Mouse (Mus musculus): Measurements from ENCODE around the gene Dact2. TPM values are rescaled to one million over a fixed set of nuclear protein-coding genes. Genes with fewer than 3 reads are reported as not detected.

The Dact2 gene
- 3.5 and 3.9 TPM in 2 replicates for polyA plus RNA-seq (2015; fragmentation: Nextera tagmentation; extraction: Ambion mirVana)

DNA sequence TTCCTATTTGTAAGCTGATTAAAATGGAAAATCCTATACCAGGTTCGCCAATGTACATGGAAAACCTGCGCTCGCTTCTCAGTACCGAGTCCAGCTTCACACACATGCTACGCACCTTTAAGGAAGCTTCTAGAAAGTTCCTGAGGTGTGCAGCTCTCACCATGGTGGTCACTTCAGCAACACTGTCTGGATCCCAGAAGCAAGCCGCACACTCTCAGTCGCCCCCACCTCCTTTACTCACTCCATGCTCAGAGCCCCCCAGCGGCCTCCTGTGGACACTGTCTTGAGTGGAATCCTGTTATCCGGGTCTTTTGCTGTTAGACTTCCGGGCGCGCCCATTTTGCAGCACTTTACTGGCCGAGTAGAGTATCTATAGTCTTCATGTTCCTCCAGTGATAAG lies at the start of gene Dact2:
TSS of gene Dact2 (minus strand) at position 244 of the 400 bp plus-strand sequence.
- Histone ChIP-seq H3K4me1 (peaks cover 33% of the 10 kb centered on the region), H3K36me3 (no peaks in the 10 kb centered on the region), H3K9ac (peak within 1 kb of the TSS; percentile 42), H3K4me2 (replicated peaks) (peak within 1 kb of the TSS; percentile 96), H3K4me3 (replicated peaks) (peak within 1 kb of the TSS; percentile 60), H3K27me3 (peaks cover 47% of the 10 kb centered on the region), H3K9me3 (replicated peaks) (no peaks in the 10 kb centered on the region), H3K27ac (replicated peaks) (peak within 1 kb of the TSS; percentile 25; the same call in 1 of the 2 replicates)
- no peak for ATAC-seq (ENCODE audit: insufficient number of reproducible peaks, low FRiP score, low TSS enrichment, low read depth)
- WGBS: 38% methylated on average over 13 of the region's 13 CpGs

DNA sequence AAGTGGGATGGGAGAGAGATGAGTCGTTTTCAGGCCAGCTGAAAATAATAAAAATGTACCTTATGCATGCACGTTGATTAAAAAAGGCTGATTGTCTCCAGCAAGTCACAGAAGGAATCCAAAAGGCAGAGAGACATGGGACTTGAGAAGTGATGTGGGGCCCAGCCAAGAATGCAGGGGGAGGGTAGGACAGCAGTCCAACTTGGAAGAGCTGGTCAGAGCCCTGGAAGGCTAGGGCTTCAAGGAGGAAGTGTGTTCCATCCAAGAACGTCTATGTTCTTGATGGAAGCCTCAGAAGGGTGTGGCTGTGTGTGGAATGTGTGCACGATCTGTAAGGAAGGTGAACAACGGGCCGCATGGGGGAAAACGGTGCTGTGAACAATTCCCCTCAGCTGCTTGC lies 48.4 kb upstream of the Dact2 start:
- peaks cover 14% of the 10 kb centered on the region; the same call in 1 of the 2 replicates for H3K4me1 ChIP-seq
- no peak overlapping the region for H3K4me2 ChIP-seq (replicated peaks)
- no peaks in the 10 kb centered on the region for H3K9me3 ChIP-seq (replicated peaks)
- H3K36me3 ChIP-seq: no peaks in the 10 kb centered on the region
- no peak overlapping the region for H3K9ac ChIP-seq
- 32% methylated on average over 7 of the region's 7 CpGs for WGBS
- no peak for ATAC-seq (ENCODE audit: insufficient number of reproducible peaks, low FRiP score, low TSS enrichment, low read depth)
- H3K27ac ChIP-seq (replicated peaks): no peak overlapping the region
- H3K27me3 ChIP-seq: 0 out of 2 replicates have a peak, but pooled peaks cover 3% of the 10 kb centered on the region
- H3K4me3 ChIP-seq (replicated peaks): no peak overlapping the region

GRCm38 (mm10) chr17:14250401-14250800 lies 46.3 kb upstream of the Dact2 start:
- 47% methylated on average over 8 of the region's 8 CpGs for WGBS
- no peaks in the 10 kb centered on the region for H3K36me3 ChIP-seq
- H3K4me3 ChIP-seq (replicated peaks): no peak overlapping the region
- ATAC-seq (ENCODE audit: insufficient number of reproducible peaks, low FRiP score, low TSS enrichment, low read depth): no peak
- no peak overlapping the region for H3K9ac ChIP-seq
- H3K4me1 ChIP-seq: peaks cover 14% of the 10 kb centered on the region; the same call in 1 of the 2 replicates
- H3K4me2 ChIP-seq (replicated peaks): no peak overlapping the region
- no peaks in the 10 kb centered on the region for H3K9me3 ChIP-seq (replicated peaks)
- H3K27me3 ChIP-seq: 0 out of 2 replicates have a peak, but pooled peaks cover 3% of the 10 kb centered on the region
- H3K27ac ChIP-seq (replicated peaks): no peak overlapping the region

DNA sequence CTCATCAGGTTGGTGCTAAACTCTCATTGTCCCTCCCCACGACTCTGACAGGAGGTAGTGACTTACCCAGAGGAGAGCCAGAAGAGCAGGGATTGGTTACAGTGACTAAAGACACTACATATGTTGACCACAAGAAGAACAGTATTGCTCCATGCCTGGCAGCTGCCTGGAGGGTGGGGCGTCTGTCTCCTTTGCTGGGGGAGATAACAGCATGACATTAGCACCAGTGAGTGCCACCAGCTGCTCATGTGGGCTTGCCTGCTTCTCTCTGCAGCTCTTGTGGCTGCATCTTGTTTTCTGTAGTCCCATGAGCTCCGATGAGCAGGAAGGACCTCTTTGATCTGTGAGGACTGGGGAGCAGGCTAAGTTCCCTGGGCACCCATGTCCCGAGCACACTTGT lies 45.5 kb upstream of the Dact2 start:
- Histone ChIP-seq H3K9me3 (replicated peaks) (no peaks in the 10 kb centered on the region), H3K9ac (no peak overlapping the region), H3K27me3 (0 out of 2 replicates have a peak, but pooled peaks cover 3% of the 10 kb centered on the region), H3K36me3 (no peaks in the 10 kb centered on the region), H3K4me2 (replicated peaks) (no peak overlapping the region), H3K4me1 (peaks cover 17% of the 10 kb centered on the region), H3K4me3 (replicated peaks) (no peak overlapping the region), H3K27ac (replicated peaks) (no peak overlapping the region)
- ATAC-seq (ENCODE audit: insufficient number of reproducible peaks, low FRiP score, low TSS enrichment, low read depth): no peak
- WGBS: 65% methylated on average over 4 of the region's 4 CpGs

GRCm38 (mm10) chr17:14247931-14248330 lies 43.8 kb upstream of the Dact2 start:
- H3K27ac ChIP-seq (replicated peaks): no peak overlapping the region
- no peaks in the 10 kb centered on the region for H3K9me3 ChIP-seq (replicated peaks)

DNA sequence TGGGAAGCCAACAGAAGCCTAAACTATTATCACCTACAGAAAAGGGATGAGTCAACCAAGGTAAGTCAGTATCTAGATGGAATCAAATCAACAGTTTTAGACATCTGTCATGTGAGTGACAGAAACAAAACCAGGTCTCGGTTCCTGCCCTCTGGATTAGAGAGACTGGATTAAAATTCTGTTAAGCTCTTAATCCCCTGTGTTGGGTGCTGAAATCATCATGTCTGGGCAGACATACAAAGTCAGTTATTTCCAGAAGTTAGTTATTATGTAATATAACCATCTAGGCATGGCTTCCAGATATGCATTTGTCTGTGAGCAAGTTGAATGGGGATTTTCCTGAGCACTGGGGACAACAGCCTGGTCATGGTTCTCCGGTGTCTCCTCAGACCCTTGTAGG lies 42.2 kb upstream of the Dact2 start:
- 83% methylated on average over 2 of the region's 2 CpGs for WGBS
- Histone ChIP-seq H3K9ac (no peak overlapping the region), H3K4me2 (replicated peaks) (no peak overlapping the region), H3K27ac (replicated peaks) (no peak overlapping the region), H3K4me1 (peaks cover 15% of the 10 kb centered on the region), H3K4me3 (replicated peaks) (no peak overlapping the region), H3K27me3 (no peaks in the 10 kb centered on the region), H3K36me3 (no peaks in the 10 kb centered on the region), H3K9me3 (replicated peaks) (no peaks in the 10 kb centered on the region)
- no peak for ATAC-seq (ENCODE audit: insufficient number of reproducible peaks, low FRiP score, low TSS enrichment, low read depth)

More at GRCm38 (mm10) chr17:14247931-14248330, 43.8 kb upstream of the Dact2 start:
- H3K4me2 ChIP-seq (replicated peaks): no peak overlapping the region
- H3K36me3 ChIP-seq: no peaks in the 10 kb centered on the region
- H3K4me1 ChIP-seq: peaks cover 20% of the 10 kb centered on the region
- no peak for ATAC-seq (ENCODE audit: insufficient number of reproducible peaks, low FRiP score, low TSS enrichment, low read depth)
- H3K4me3 ChIP-seq (replicated peaks): no peak overlapping the region
- H3K27me3 ChIP-seq: no peaks in the 10 kb centered on the region
- no peak overlapping the region for H3K9ac ChIP-seq
- 82% methylated on average over 8 of the region's 8 CpGs for WGBS

DNA sequence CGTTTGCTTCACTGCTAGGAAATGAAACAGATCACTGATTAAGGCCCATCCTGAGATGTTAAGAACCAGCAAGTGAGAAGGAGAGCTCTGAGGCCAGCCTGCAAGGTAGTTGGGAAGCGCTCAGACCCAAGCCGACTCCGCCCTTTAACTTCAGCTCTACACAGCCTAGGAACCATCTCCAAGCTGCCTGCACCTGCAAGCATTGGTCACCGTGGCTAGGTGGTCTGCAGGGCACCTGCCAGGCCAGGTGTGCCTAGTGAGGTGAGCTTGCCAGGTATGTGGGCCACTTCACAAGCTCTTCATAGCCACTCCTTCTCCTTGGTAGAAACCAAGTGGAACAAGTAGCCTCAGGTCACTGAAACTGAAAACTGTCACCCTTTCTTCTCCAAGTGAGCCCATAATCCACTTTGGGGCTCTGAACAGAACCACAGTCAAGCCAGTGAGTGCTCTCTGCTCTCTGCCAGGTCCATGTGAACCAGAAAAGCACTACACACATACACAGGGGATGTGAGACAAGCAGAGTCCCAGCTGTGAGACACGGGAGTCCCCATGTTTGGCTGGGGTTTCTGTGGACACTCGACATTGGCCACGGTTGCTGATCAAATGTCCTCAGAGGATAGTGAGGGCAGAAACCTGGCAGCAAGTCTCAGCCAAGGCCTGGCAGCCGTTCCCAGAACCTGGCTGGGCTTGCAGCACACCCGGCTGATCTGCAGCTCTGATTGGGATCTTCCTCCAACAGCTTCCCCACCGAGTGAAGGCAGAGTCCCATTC lies 40.3 kb upstream of the Dact2 start:
- 49% methylated on average over 11 of the region's 11 CpGs for WGBS
- no peak overlapping the region for H3K4me2 ChIP-seq (replicated peaks)

DNA sequence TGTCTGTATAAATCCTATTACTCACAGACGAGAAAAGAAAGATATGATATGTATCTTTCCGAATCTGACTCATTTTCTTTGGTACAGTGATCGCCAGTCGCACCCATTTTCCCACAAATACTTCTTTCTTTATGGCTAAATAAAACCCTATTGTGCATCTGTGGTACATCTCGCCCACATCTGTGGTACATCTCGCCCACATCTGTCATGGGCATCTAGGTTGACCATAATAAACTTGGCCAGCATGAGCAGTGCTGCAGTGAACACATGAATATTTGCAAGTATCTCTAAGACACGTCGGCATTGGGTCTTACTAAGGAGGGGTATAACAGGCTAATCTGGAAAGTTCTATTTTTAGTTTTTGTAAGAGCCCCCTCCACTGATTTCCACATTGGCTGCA lies 38.5 kb upstream of the Dact2 start:
- H3K27me3 ChIP-seq: no peaks in the 10 kb centered on the region
- ATAC-seq (ENCODE audit: insufficient number of reproducible peaks, low FRiP score, low TSS enrichment, low read depth): no peak
- 79% methylated on average over 8 of the region's 8 CpGs for WGBS

More for the DNA sequence above, 40.3 kb upstream of the Dact2 start:
- Histone ChIP-seq H3K4me1 (peaks cover 12% of the 10 kb centered on the region), H3K36me3 (no peaks in the 10 kb centered on the region), H3K9me3 (replicated peaks) (no peaks in the 10 kb centered on the region), H3K27ac (replicated peaks) (peak overlapping the region; percentile 65), H3K4me3 (replicated peaks) (no peak overlapping the region), H3K27me3 (no peaks in the 10 kb centered on the region), H3K9ac (no peak overlapping the region)
- peak; percentile 37; the same call in 1 of the 2 replicates for ATAC-seq (ENCODE audit: insufficient number of reproducible peaks, low FRiP score, low TSS enrichment, low read depth)

DNA sequence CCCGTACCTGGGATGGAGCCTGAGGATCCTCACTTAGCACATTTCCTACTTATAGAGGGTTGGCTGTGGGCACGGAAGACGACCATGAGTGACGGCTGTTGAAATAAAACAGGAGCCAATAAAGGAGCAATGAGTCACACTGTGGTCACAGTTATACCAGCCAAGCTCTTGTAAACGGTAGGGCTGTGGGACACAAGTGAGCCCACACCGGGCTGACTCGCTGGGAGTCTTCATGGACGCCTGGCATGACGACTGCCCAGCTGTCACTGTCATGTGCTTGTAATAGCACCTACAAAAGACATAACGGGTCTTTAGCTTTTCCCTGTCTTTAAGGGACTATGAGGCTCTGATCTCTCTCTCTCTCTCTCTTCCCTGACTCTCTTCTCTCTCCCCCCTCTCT lies 35.9 kb upstream of the Dact2 start:
- H3K4me2 ChIP-seq (replicated peaks): no peak overlapping the region
- no peak overlapping the region for H3K9ac ChIP-seq
- H3K27ac ChIP-seq (replicated peaks): no peak overlapping the region
- 82% methylated on average over 10 of the region's 10 CpGs for WGBS
- H3K36me3 ChIP-seq: no peaks in the 10 kb centered on the region
- H3K27me3 ChIP-seq: no peaks in the 10 kb centered on the region
- no peaks in the 10 kb centered on the region for H3K9me3 ChIP-seq (replicated peaks)
- H3K4me1 ChIP-seq: peaks cover 16% of the 10 kb centered on the region
- H3K4me3 ChIP-seq (replicated peaks): no peak overlapping the region
- ATAC-seq (ENCODE audit: insufficient number of reproducible peaks, low FRiP score, low TSS enrichment, low read depth): no peak

More for the DNA sequence above, 38.5 kb upstream of the Dact2 start:
- Histone ChIP-seq H3K4me1 (peaks cover 15% of the 10 kb centered on the region), H3K36me3 (no peaks in the 10 kb centered on the region), H3K4me2 (replicated peaks) (no peak overlapping the region), H3K9me3 (replicated peaks) (no peaks in the 10 kb centered on the region), H3K27ac (replicated peaks) (no peak overlapping the region), H3K4me3 (replicated peaks) (no peak overlapping the region), H3K9ac (no peak overlapping the region)

DNA sequence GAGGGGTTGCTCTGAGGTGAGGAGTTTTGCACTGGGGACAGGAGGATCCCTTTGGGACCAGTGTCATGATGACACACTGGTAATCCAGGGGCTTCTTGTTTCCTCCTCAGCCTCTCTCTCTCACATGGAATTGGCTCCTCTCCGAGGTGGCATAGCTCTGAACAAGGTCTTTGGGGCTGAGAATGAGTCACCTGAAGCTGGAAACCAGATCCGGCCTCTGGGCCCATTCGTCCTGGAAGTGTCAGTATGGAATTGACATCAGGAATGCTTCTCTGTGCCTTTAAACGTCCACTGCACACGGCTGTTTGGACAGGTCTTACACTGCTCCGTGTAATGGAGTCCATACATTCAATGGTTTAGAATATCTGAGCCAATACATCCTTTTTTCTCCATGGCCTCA lies 33.0 kb upstream of the Dact2 start:
- Histone ChIP-seq H3K36me3 (no peaks in the 10 kb centered on the region), H3K9ac (no peak overlapping the region), H3K4me2 (replicated peaks) (no peak overlapping the region), H3K4me3 (replicated peaks) (no peak overlapping the region), H3K27me3 (0 out of 2 replicates have a peak, but pooled peaks cover 7% of the 10 kb centered on the region), H3K9me3 (replicated peaks) (no peaks in the 10 kb centered on the region), H3K27ac (replicated peaks) (no peak overlapping the region), H3K4me1 (0 out of 2 replicates have a peak, but pooled peaks cover 3% of the 10 kb centered on the region)
- no peak for ATAC-seq (ENCODE audit: insufficient number of reproducible peaks, low FRiP score, low TSS enrichment, low read depth)
- 43% methylated on average over 6 of the region's 6 CpGs for WGBS

GRCm38 (mm10) chr17:14234774-14235389 lies 30.8 kb upstream of the Dact2 start:
- Histone ChIP-seq H3K9ac (no peak overlapping the region), H3K27me3 (peaks cover 7% of the 10 kb centered on the region; the same call in 1 of the 2 replicates), H3K27ac (replicated peaks) (no peak overlapping the region), H3K9me3 (replicated peaks) (no peaks in the 10 kb centered on the region), H3K36me3 (no peaks in the 10 kb centered on the region), H3K4me2 (replicated peaks) (no peak overlapping the region), H3K4me3 (replicated peaks) (no peak overlapping the region), H3K4me1 (peaks cover 14% of the 10 kb centered on the region)
- 45% methylated on average over 12 of the region's 12 CpGs for WGBS
- no peak for ATAC-seq (ENCODE audit: insufficient number of reproducible peaks, low FRiP score, low TSS enrichment, low read depth)
